Mouse (Mus musculus): ENCODE results near the gene Pik3c2b.
"Not testable (repeated sequence)": the region's sequence is repeated elsewhere in the genome, so short reads cannot be mapped to it uniquely, and the experiment has no call there.

The Pik3c2b gene

DNA sequence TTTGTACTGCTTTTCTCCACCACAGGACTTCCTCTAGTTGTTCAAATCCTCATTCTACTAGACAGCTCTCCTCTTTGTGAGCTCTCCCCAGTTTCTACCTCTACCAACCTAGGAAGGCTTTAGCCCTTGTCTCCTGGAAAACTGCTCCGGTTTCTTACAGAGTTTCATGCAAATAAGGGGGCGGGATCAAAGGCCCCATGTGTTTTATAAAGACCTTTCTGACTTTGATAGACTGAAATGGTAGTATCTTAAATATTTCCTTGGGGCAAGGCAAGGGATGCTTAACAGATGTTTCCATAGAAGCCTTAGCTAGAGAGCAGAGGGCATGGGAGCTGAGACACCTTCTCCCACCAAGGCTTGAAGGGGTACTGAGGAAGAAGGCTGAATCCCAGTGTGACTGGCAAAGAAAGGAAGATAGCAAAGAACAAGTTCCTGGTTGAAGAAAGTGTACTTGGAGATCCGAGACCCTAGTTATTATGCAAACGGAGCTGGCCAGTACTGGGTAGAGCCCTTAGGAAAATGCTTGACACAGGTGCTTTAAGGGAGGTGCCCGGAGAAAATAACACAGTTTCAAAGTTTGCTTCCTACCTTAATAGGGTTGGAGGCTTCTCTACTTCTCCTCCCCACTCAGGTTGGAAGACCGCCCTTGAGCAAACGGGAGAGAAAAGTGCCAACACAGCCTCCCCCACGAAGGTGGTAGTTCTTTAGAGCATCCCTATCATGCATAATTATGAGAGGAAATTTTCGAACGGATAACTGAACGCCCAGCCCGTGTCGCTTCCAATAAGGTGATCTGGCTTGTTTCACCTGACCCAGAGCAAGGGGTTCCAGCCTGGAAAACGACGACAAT is at the start of gene Pik3c2b:
Gene Pik3c2b (plus strand): TSS at position 657 of the 850 bp plus-strand sequence.
- no peak for DNase-seq (ENCODE audit: low spot score)

DNA sequence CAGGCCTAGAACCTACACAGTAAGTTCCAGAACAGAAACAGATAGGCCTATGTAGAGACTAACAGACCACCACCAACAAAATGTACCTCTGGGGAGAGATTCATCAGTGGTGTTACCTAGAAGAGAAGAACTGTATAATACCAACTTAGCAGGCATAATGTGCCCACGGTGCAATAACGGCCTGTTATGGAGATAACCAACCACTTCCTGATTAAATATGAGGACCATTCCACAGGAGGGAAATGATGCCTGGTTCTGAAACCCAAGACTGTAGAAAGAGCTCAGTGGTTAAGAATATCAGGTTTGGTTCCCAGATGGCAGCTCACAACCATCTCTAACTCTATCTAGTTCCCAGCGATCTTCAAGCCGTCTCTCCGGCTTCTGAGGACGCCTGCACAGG is 45.1 kb upstream of the Pik3c2b start:
- no peak for DNase-seq (ENCODE audit: low spot score)

DNA sequence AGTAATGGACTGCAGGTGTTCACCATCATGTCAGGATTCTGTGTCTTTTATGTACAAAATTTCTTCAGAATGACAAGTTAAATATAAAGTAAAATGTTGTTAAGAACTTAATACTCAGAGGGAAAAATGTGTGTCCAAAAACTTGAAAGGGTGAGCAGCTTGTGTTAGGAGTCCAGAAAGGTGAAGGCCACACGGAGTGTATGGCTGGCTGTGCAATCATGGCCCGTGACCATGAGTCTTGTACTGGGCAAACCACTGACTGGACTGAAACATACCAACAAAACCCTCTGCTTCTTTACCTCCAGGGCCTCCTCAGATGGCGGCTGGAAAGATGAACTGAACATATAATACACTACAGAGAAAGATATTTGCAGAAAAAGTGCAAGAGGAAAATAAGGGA is 38.9 kb upstream of the Pik3c2b start:
- no peak for DNase-seq (ENCODE audit: low spot score)

DNA sequence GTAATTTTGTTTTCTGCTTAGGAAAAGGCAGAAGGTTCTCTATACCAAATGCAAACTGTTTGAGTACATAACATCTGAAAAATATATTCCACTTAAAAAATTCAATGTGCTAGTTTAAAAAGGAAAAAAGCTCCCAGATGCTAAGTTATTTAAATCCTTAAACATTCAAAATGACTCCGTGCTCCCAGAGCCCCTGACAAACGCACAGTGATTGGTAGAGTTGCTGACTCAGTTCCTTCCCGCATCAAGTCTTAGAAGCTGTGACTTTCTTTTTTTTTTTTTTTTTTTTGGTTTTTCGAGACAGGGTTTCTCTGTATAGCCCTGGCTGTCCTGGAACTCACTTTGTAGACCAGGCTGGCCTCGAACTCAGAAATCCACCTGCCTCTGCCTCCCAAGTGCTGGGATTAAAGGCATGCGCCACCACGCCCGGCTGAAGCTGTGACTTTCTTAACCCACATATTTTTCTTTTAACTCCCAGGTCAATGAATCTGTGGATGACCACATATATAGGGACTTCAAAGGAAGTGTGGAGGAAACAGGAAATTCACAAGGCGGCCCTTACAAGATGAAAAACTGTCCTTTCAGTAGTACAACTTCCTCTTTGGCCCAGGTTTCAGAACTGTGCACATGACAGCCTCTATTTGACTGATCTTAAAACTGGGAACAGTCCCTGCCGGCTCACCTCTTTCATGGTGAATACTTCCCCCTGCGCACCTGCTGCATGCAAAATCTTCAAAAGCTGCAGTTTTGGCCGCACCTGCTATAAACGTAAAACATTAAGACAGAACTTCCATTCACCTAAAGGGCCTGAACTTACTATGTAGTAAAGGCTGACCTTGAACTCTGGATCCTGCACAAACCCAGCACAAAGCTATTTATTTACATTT is 33.3 kb upstream of the Pik3c2b start:
- DNase-seq (ENCODE audit: low spot score): no peak

DNA sequence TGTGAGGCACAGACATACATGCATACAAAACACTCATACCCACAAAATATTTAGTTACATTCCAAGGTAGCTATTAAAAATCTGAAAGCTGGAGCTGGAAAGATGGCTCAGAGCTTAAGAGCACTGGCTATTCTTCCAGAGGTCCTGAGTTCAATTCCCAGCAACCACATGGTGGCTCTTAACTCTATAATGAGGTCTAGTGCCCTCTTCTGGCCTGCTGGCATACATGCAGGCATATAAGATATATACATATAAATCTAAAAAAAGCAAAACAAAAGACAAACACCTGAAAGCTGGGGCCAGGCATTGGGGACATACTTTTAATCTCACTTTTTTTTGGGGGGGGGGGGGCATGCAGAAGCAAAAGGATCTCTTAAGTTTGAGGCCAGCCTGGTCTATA is 32.1 kb upstream of the Pik3c2b start:
- DNase-seq (ENCODE audit: low spot score): no peak

DNA sequence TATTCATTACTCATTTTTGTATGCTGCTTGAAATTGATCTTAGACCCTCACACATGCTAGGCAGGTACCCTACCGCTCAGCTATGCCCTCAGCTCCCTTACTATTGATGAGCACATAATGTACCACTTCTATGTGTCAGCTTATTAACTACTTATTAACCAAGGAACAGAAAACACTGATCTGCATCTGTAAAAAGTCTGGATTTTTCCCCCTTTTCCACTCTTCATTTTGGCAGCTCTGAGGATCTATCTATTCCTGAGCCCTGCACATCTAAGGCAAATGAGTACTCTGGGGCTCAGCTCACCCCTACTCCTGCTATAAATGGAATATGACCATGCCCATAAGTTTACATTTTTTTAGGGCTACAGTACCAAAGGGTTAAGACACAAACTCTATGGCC is 31.3 kb upstream of the Pik3c2b start:
- no peak for DNase-seq (ENCODE audit: low spot score)

DNA sequence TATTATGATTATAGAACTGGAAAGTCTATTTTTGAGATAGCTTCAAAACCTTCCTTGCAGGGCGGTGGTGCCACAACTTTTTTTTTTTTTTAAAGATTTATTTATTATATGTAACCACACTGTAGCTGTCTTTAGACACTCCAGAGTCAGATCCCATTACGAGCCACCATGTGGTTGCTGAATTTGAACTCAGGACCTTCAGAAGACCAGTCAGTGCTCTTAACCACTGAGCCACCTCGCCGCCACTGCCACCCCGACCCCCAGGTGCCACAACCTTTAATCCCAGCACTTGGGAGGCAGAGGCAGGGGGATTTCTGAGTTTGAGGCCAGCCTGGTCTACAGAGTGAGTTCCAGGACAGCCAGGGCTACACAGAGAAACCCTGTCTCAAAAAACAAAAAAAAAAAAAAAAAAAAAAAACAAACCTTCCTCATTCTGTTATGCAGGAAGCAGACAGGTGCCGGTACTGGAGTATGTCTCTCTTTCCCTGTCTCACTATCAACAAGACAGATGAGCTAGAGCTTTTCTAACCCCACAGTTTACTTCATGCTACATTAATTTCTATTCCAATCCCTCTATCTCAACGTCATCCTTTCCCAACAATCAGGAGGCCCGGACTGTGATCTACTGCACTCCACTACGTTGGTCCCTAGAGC is 28.6 kb upstream of the Pik3c2b start:
- DNase-seq (ENCODE audit: low spot score): no peak

DNA sequence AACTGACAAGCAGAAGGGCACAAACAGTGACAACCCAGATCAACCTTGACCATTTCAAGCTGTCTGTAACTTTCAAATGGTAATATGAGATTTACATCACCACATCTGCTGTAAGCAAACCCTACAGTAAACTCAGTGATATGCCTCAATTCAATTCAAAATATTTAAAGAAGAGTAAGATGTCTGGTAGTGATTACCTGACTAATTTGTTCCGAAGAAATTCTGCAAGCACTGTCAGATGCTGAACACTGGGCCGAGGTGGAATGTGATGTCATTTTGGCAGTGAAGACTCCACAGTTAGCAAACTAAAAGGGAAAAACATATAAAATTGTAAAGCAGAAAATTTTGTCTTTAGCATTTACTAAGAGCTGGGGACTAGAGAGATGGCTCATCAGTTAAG is 26.9 kb upstream of the Pik3c2b start:
- no peak for DNase-seq (ENCODE audit: low spot score)

DNA sequence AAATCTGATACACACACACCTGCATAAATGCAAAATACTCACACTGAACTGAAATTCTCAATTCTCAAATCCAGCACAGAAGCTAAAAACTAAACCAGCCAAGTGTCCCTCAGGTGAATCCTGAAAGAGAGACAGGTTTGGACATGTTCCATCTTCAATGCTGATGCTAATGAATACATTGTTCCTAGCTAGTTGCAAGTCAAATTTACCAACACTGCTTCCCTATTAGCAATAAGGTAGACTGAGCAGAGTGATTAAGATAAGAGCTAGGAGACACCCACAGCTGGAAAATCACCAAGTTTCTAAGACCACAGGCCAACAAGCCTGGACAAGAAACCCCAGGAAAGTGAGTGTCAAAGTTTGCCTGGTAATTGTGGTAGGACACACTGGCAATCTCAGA is 26.2 kb upstream of the Pik3c2b start:
- DNase-seq (ENCODE audit: low spot score): no peak

DNA sequence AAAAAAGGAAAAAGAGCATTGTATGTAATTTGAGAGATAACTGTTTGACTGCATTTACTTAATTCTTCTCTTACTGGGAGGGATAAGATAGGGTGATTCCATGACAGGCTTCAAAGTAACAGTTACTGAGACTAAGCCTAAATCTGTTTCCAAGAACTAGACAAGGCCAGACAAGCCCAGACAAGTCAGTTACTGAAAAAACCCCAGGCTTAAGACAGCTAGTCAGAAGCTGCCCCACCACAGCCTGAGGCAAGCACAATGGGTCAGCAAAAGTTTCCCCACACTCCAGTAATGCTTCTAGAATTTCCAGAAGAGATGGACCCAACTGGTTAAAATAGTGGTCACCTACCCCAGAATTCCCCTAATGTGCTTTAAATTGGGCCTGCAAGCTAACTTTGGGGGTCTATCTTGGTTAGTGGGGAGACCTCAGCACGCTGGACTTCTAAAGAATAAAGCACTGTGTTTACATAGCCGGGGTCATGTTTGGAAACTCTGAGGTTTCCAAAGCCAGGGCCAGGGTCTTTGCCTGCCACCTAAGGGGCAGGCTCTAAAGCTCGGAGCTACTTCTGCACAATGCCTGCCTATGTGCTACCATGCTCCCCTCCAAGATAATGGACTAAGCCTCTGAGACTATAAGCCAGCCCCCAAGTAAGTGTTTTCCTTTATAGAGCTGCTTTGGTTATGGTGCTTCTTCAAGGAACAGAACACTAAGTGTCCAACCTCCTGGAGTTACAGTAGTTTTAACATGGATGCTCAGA is 25.2 kb upstream of the Pik3c2b start:
- no peak for DNase-seq (ENCODE audit: low spot score)

DNA sequence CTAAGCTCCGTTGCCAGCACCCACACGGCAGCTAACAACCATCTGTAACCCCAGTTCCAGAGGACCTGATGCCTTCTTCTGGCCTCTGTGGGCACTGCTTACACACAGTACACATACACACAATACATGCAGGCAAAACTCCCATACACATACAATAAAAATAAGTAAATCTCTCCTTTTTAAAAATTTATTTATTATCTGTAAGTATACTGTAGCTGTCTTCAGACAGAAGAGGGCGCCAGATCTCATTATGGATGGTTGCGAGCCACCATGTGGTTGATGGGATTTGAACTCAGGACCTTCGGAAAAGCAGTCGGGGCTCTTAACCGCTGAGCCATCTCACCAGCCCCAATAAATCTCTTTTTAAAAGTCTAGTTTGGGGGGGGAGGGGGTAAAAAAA is 24.1 kb upstream of the Pik3c2b start:
- no peak for DNase-seq (ENCODE audit: low spot score)

DNA sequence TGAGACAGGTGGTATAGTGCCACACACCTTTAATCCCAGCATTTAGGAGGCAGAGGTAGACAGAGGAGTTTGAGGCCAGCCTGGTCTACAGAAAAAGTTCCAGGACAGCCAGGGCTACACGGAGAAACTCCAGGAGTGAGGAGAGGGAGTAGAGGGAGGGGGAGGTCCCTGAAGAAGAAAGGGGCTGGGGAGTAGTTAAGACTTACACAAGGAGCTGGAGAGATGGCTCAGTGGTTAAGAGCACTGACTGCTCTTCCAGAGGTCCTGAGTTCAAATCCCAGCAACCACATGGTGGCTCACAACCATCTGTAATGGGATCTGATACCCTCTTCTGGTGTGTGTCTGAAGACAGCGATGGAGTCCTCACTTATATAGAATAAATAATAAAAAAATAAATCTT is 23.5 kb upstream of the Pik3c2b start:
- not testable (repeated sequence) for DNase-seq (ENCODE audit: low spot score)

DNA sequence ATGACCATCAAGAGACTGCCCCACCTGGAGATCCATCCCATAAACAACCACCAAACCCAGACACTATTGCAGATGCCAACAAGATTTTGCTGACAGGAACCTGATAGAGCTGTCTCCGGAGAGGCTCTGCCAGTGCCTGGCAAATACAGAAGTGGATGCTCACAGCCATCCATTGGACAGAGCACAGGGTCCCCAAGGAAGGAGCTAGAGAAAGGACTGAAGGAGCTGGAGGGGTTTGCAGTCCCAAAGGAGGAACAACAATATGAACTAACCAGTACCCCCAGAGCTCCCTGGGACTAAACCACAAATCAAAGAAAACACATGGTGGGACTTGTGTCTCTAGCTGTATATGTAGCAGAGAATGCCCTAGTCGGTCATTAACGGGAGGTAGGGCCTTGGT is 21.7 kb upstream of the Pik3c2b start:
- not testable (repeated sequence) for DNase-seq (ENCODE audit: low spot score)

DNA sequence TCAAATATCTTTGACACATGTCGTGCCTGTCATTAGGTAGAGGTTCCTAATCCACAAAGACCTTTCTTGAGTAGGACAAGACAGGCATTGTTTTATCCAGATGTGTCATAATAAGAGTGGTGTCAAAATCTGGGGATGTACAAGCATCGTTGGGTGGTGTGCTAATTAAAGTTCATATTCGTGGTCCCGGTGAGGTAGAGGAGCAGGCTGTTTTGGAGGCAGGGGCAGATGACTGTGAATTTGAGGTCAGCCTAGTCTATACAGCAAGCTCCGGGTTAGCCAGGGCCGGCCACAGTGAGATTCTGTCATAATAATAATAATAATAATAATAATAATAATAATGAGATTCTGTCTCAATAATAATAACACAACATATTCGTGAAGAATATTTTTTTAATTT is 21.0 kb upstream of the Pik3c2b start:
- DNase-seq (ENCODE audit: low spot score): no peak

DNA sequence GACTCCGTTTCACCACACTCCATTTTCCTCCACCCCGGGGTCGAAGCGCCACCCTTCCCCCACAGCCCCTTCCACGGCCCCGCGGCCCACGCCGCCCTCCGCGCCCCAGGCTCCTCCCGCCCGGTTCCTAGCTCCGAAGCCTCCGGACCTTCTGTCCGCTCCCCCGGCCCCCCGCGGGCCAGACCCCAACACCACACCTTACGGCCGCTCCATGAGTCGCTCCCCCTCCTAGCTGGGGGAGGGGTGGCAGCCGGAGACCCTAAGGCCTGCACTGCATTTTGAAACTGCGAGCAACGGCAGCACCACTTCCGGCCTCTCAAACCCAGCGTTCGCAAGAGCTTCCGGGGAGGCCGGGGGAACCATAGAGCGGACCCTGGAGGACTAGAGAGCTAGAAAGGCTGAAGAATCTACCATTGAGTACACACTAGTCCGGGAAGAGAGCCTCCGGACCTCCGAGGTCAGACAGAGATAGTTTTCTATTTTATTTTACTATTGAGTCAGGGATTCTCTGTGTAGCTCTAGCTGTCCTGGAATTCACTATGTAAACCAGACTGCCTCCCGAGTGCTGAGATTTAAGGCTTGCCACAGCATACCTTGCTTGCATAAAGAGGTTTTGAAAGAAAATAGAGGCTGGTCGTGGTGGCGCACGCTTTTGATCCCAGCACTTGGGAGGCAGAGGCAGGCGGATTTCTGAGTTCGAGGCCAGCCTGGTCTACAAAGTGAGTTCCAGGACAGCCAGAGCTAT is 20.2 kb upstream of the Pik3c2b start:
- peak; percentile 95 for DNase-seq (ENCODE audit: low spot score)

DNA sequence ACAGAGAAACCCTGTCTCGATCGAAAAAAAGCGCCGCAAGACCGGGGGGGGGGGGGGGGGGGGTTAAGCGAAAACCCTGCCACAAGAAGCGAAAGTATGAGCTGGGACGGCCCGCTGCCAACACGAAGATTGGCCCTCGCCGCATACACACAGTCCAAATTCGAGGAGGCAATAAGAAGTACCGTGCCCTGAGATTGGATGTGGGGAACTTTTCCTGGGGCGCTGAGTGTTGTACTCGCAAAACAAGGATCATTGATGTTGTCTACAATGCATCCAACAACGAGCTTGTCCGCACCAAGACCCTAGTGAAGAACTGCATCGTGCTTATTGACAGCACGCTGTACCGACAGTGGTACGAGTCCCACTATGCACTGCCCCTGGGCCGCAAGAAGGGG is 19.7 kb upstream of the Pik3c2b start:
- not testable (repeated sequence) for DNase-seq (ENCODE audit: low spot score)

DNA sequence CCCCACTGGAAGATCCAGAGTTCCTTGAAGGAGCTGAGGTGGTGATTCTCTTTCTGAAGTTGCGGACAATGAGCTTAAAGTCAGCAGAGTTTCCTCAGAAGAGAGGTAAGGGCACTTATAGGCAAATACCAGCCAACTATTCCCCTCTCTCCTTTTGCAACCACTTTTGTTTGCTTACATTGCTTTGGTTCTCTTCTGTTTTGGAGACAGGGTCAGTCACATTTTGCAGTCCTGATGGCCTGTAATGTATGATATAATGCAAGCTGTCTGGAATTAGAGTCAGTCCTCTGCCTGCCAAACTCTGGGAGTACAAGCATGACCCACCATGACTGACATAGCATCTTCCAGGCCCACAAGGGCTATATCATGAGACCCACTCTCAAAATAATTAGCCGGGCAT is 18.3 kb upstream of the Pik3c2b start:
- DNase-seq (ENCODE audit: low spot score): no peak

DNA sequence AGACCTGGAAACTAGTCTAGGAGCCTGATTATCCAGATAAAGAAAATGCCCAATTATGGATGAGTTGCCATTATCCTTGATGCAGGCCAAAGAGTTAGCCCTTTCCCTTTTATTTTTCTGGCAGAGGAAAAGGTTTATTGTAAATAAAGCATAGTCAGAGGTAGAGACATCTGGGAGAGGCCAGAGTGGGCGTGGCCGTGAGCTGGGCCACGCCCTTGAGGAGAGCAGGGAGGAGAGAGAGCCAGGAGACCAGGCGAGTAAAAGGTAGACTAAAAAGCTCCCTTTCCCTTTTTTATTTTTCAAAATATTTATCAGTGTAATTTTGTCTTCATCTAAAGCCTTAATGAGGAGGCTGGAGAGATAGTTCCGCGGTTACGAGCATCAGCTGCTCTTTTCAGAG is 17.5 kb upstream of the Pik3c2b start:
- DNase-seq (ENCODE audit: low spot score): no peak

DNA sequence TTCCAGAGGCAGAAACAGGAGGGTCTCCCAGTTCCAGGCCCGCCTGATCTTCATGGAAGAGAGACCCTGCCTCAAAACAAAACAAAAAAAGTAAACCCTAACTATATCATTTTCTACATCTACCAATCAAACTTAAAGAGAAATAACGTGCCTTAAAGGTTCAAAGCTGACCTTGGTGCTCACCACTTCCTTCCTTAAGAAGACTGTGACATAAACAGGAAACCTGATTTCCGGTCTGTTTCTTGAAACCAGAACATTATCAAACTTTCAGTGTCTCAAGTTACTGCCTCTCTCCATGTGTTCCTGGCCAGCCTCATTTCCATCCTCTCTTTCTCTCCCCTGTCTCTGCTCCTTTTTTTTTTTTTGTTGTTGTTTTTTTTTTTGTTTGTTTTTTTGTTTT is 15.7 kb upstream of the Pik3c2b start:
- no peak for DNase-seq (ENCODE audit: low spot score)

DNA sequence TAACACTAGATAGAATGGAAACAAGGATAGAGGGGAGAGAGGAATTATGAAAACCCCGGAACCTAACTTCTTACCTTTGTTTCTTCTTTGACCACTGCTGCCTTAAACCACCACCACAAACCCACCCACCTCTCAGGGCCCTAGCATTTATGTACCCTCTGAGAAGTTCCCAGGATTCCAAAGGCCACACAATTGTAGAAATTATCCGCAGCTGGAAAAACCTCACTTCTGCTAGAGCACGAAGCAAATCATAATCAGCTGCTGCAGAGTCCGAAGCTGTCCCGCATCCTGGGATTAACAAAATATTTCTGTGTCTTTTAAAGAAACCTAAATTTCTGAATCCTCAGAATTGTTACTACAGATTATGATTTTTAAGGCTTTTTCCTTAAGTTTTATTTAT is 15.0 kb upstream of the Pik3c2b start, which contains the start of gene Mdm4:
Gene Mdm4 (minus strand): TSS at position 101 of the 400 bp plus-strand sequence.
- DNase-seq (ENCODE audit: low spot score): no peak

DNA sequence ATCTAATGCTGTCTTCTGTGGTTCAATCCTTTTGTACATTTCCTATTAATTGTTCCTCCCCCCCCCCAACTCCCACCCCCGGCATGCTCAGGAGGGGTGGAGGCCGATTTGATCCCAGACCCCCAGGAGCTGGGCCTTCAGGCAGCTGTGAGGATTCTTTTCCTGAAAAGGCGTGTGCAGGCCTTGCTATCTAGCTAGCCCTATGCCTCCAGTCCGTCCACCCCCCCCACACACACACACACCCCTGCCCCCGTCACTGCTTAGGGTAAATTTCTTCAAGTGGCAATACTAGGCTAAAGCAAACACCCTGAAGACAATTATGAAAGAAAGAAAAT is 12.5 kb upstream of the Pik3c2b start:
- no peak for DNase-seq (ENCODE audit: low spot score)
